Mouse (Mus musculus): Measurements from ENCODE around the gene Zbtb41. TPM values are rescaled to one million over a fixed set of nuclear protein-coding genes. Genes with fewer than 3 reads are reported as not detected.
"Not testable (repeated sequence)": the region's sequence is repeated elsewhere in the genome, so short reads cannot be mapped to it uniquely, and the experiment has no call there.

Gene Zbtb41
- polyA plus RNA-seq, 1 experiment, result 7.7 TPM

GRCm38 (mm10) chr1:139405766-139406165 is 16.3 kb upstream of the Zbtb41 start:
- DNase-seq, result no peak
- no peak for TF ChIP-seq POLR2A (IDR thresholded peaks at IDR 0.05; ENCODE audit: borderline replicate concordance, insufficient read depth, low read length)
- no peak for TF ChIP-seq CTCF (IDR thresholded peaks at IDR 0.05; ENCODE audit: borderline replicate concordance, insufficient read depth, low read depth, low read length)
- Histone ChIP-seq H3K27ac (ENCODE audit: insufficient read depth, low read length) (no peak overlapping the region), H3K4me3 (replicated peaks; ENCODE audit: insufficient read depth, low read depth, low read length) (no peak overlapping the region), H3K4me1 (ENCODE audit: control insufficient read depth, insufficient read depth, low read length) (no peaks in the 10 kb centered on the region), H3K27me3 (ENCODE audit: control insufficient read depth, insufficient read depth, low read length) (no peaks in the 10 kb centered on the region)

- Histone ChIP-seq H3K4me3 (replicated peaks; ENCODE audit: insufficient read depth, low read depth, low read length) (no peak overlapping the region), H3K27me3 (ENCODE audit: control insufficient read depth, insufficient read depth, low read length) (no peaks in the 10 kb centered on the region), H3K27ac (ENCODE audit: insufficient read depth, low read length) (no peak overlapping the region), H3K4me1 (ENCODE audit: control insufficient read depth, insufficient read depth, low read length) (no peaks in the 10 kb centered on the region)
- DNase-seq, result no peak
- no peak for TF ChIP-seq POLR2A (IDR thresholded peaks at IDR 0.05; ENCODE audit: borderline replicate concordance, insufficient read depth, low read length)
- TF ChIP-seq CTCF (IDR thresholded peaks at IDR 0.05; ENCODE audit: borderline replicate concordance, insufficient read depth, low read depth, low read length), result no peak
- 58% methylated on average over 5 of the region's 5 CpGs for WGBS
Observed at GRCm38 (mm10) chr1:139407701-139408100, 14.4 kb upstream of the Zbtb41 start.

GRCm38 (mm10) chr1:139412365-139412764 is 9.7 kb upstream of the Zbtb41 start:
- whole genome bisulfite sequencing, result 95% methylated on average over 2 of the region's 2 CpGs
- H3K4me1 ChIP-seq (ENCODE audit: control insufficient read depth, insufficient read depth, low read length); H3K27me3 ChIP-seq (ENCODE audit: control insufficient read depth, insufficient read depth, low read length); H3K27ac ChIP-seq (ENCODE audit: insufficient read depth, low read length); DNase-seq; H3K4me3 ChIP-seq (replicated peaks; ENCODE audit: insufficient read depth, low read depth, low read length): not testable (repeated sequence)

GRCm38 (mm10) chr1:139413465-139413864 is 8.6 kb upstream of the Zbtb41 start:
- Histone ChIP-seq H3K4me3 (replicated peaks; ENCODE audit: insufficient read depth, low read depth, low read length) (no peak overlapping the region), H3K27ac (ENCODE audit: insufficient read depth, low read length) (no peak overlapping the region), H3K27me3 (ENCODE audit: control insufficient read depth, insufficient read depth, low read length) (no peaks in the 10 kb centered on the region), H3K4me1 (ENCODE audit: control insufficient read depth, insufficient read depth, low read length) (no peaks in the 10 kb centered on the region)
- no peak for DNase-seq
- 94% methylated on average over 3 of the region's 3 CpGs for WGBS
- no peak for TF ChIP-seq POLR2A (IDR thresholded peaks at IDR 0.05; ENCODE audit: borderline replicate concordance, insufficient read depth, low read length)
- TF ChIP-seq CTCF (IDR thresholded peaks at IDR 0.05; ENCODE audit: borderline replicate concordance, insufficient read depth, low read depth, low read length), result no peak

- H3K27me3 ChIP-seq (ENCODE audit: control insufficient read depth, insufficient read depth, low read length), result no peaks in the 10 kb centered on the region
- peak overlapping the region; percentile 97 for H3K4me3 ChIP-seq (replicated peaks; ENCODE audit: insufficient read depth, low read depth, low read length)
- TF ChIP-seq CTCF (IDR thresholded peaks at IDR 0.05; ENCODE audit: borderline replicate concordance, insufficient read depth, low read depth, low read length) (no peak), POLR2A (IDR thresholded peaks at IDR 0.05; ENCODE audit: borderline replicate concordance, insufficient read depth, low read length) (no peak)
- peaks cover 6% of the 10 kb centered on the region; the same call in 1 of the 2 replicates for H3K4me1 ChIP-seq (ENCODE audit: control insufficient read depth, insufficient read depth, low read length)
- DNase-seq, result no peak
- 2% methylated on average over 8 of the region's 8 CpGs for WGBS
- H3K27ac ChIP-seq (ENCODE audit: insufficient read depth, low read length), result no peak overlapping the region
Observed at GRCm38 (mm10) chr1:139421521-139421874, 590 bp upstream of the Zbtb41 start.

- 5% methylated on average over 10 of the region's 10 CpGs for WGBS
- Histone ChIP-seq H3K4me1 (ENCODE audit: control insufficient read depth, insufficient read depth, low read length) (peaks cover 6% of the 10 kb centered on the region; the same call in 1 of the 2 replicates), H3K27me3 (ENCODE audit: control insufficient read depth, insufficient read depth, low read length) (no peaks in the 10 kb centered on the region), H3K27ac (ENCODE audit: insufficient read depth, low read length) (no peak overlapping the region), H3K4me3 (replicated peaks; ENCODE audit: insufficient read depth, low read depth, low read length) (peak overlapping the region; percentile 91)
- no peak for TF ChIP-seq POLR2A (IDR thresholded peaks at IDR 0.05; ENCODE audit: borderline replicate concordance, insufficient read depth, low read length)
- no peak for TF ChIP-seq CTCF (IDR thresholded peaks at IDR 0.05; ENCODE audit: borderline replicate concordance, insufficient read depth, low read depth, low read length)
- DNase-seq, result peak in 1 of 2 experiments; percentile 13
Observed at GRCm38 (mm10) chr1:139422941-139423340, 853 bp downstream of the Zbtb41 start.

- Histone ChIP-seq H3K4me1 (ENCODE audit: control insufficient read depth, insufficient read depth, low read length) (peaks cover 6% of the 10 kb centered on the region; the same call in 1 of the 2 replicates), H3K4me3 (replicated peaks; ENCODE audit: insufficient read depth, low read depth, low read length) (peak overlapping the region; percentile 15), H3K27me3 (ENCODE audit: control insufficient read depth, insufficient read depth, low read length) (no peaks in the 10 kb centered on the region), H3K27ac (ENCODE audit: insufficient read depth, low read length) (no peak overlapping the region)
- WGBS, result 29% methylated on average over 10 of the region's 10 CpGs
- no peak for DNase-seq
- TF ChIP-seq CTCF (IDR thresholded peaks at IDR 0.05; ENCODE audit: borderline replicate concordance, insufficient read depth, low read depth, low read length), result no peak
- no peak for TF ChIP-seq POLR2A (IDR thresholded peaks at IDR 0.05; ENCODE audit: borderline replicate concordance, insufficient read depth, low read length)
Observed at GRCm38 (mm10) chr1:139423931-139424330, 1.8 kb downstream of the Zbtb41 start.

GRCm38 (mm10) chr1:139425006-139425405 is 2.9 kb downstream of the Zbtb41 start:
- Histone ChIP-seq H3K27me3 (ENCODE audit: control insufficient read depth, insufficient read depth, low read length) (no peaks in the 10 kb centered on the region), H3K4me1 (ENCODE audit: control insufficient read depth, insufficient read depth, low read length) (peaks cover 6% of the 10 kb centered on the region; the same call in 1 of the 2 replicates), H3K27ac (ENCODE audit: insufficient read depth, low read length) (no peak overlapping the region), H3K4me3 (replicated peaks; ENCODE audit: insufficient read depth, low read depth, low read length) (peak overlapping the region; percentile 50)
- 45% methylated on average over 3 of the region's 3 CpGs for WGBS
- no peak for TF ChIP-seq POLR2A (IDR thresholded peaks at IDR 0.05; ENCODE audit: borderline replicate concordance, insufficient read depth, low read length)
- TF ChIP-seq CTCF (IDR thresholded peaks at IDR 0.05; ENCODE audit: borderline replicate concordance, insufficient read depth, low read depth, low read length), result no peak
- DNase-seq, result no peak
